Mouse (Mus musculus) spleen, adult 12 weeks (tissue): ENCODE data around the gene Gm14295.
"Not testable (repeated sequence)": the region's sequence is repeated elsewhere in the genome, so short reads cannot be mapped to it uniquely, and the experiment has no call there.

ENCODE experiments used
- DNase-seq: peaks from one replicate; pipeline ENCODE4 v3.0.0; 2022; ENCODE audit warnings: low spot score

Gene Gm14295

GRCm38 (mm10) chr2:176798312-176798711 is at the start of gene Gm14295:
Gene Gm14295, plus strand, starts transcription at chr2:176798612.
- DNase-seq, result not testable (repeated sequence)

DNA sequence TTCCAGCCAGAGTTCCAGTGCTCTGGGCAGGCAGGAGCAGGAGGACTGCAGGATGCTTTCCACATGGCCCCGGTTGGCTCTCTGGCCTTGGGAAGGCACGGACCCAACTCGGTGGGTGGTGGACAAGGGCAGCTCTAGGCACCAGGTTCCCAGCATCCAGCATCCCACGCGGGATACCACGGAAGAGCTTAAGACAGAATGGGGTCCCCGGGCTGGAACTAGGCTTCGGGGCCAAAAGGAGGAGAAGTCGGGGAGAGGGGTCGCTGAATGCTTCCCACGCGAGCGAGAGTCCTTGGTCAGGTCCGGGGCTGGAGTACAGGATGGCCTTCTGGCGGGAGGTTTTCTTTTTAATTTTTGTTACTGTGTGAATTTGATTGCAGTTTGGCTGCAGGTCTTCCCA is 373 bp downstream of the Gm14295 start:
- not testable (repeated sequence) for DNase-seq

DNA sequence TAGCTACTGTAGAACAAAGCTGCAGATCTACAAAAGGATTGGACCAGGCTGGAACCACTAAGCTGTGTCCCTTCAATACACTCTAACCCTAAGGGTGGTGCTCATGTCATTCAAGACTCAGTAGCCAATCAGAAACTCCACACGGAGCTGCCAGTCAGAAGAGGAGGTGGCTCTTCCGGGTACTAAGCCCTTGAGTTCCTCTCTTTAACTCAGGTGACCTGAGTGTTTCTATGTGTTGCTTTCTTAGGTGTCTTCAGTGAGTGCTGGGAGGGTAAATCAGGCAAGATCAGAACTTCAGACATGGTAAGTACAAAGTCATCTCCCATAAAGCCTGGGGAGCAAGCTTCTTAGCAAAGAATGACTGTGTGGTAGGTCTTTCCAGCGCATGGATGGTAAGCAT is 32.4 kb downstream of the Gm14295 start, which contains the start of gene Gm14408:
Gm14408 (plus strand) TSS at position 301 of the 400 bp plus-strand sequence.
- not testable (repeated sequence) for DNase-seq
